Mouse (Mus musculus) forebrain, embryonic 11.5 days (tissue): ENCODE measurements around the gene Medag. TPM values are rescaled to one million over a fixed set of nuclear protein-coding genes. Genes with fewer than 3 reads are reported as not detected.
A peak's percentile ranks its signal among the peaks of the same experiment; 100 is the strongest.

ENCODE experiments used
- ATAC-seq: fragments of 200-750 bp; cut with Nextera tagmentation; replicated peaks from 2 replicates; pipeline ENCODE4 v1.8.0; 2017; ENCODE audit warnings: moderate TSS enrichment; ENCODE audit not compliant: low FRiP score
- DNase-seq: peaks from one replicate; pipeline ENCODE4 v3.0.0-alpha.2; 2017; ENCODE audit warnings: low spot score
- H3K27ac ChIP-seq: fragments of 300-500 bp; sonication (generic); 2 replicates; pipeline ENCODE4 v1.5.1; 2014; ENCODE audit warnings: low read depth, low read length
- H3K27me3 ChIP-seq: fragments of 300-500 bp; sonication (generic); 2 replicates; pipeline ENCODE4 v1.6.1; 2014; ENCODE audit warnings: mild to moderate bottlenecking, low read length, mixed read lengths; ENCODE audit not compliant: control insufficient read depth, insufficient read depth
- H3K36me3 ChIP-seq: fragments of 300-500 bp; sonication (generic); 2 replicates; pipeline ENCODE4 v1.6.1; 2014; ENCODE audit warnings: mild to moderate bottlenecking, low read length, moderate library complexity, mixed read lengths; ENCODE audit not compliant: control insufficient read depth, insufficient read depth
- H3K4me1 ChIP-seq: fragments of 300-500 bp; sonication (generic); replicated peaks from 2 replicates; pipeline ENCODE4 v1.6.1; 2014; ENCODE audit warnings: low read length, mixed read lengths; ENCODE audit not compliant: control insufficient read depth, insufficient read depth
- H3K4me2 ChIP-seq: fragments of 300-500 bp; sonication (generic); 2 replicates; pipeline ENCODE4 v1.6.1; 2014; ENCODE audit warnings: low read depth, mild to moderate bottlenecking, low read length, moderate library complexity, mixed read lengths; ENCODE audit not compliant: severe bottlenecking
- H3K4me3 ChIP-seq: fragments of 300-500 bp; sonication (generic); 2 replicates; pipeline ENCODE4 v1.5.1; 2014; ENCODE audit warnings: low read depth, low read length
- H3K9ac ChIP-seq: fragments of 300-500 bp; sonication (generic); 2 replicates; pipeline ENCODE4 v1.6.1; 2014; ENCODE audit warnings: low read length
- H3K9me3 ChIP-seq: fragments of 300-500 bp; sonication (generic); 2 replicates; pipeline ENCODE4 v1.6.1; 2016; ENCODE audit warnings: low read length, mixed read lengths; ENCODE audit not compliant: control insufficient read depth
- WGBS: fragments of 180-500 bp; shearing (Covaris S2); extraction: QIAGEN DNeasy Blood & Tissue Kit; methylation state at CpG from one replicate; pipeline ENCODE4 v1.1.7; 2014; 5-methylcytosine and 5-hydroxymethylcytosine counted together
- polyA plus RNA-seq: library from polyadenylated mRNA; unstranded; fragments of >200 nt; fragmentation: Nextera tagmentation; extraction: Ambion mirVana; gene quantifications from 2 replicates; pipeline ENCODE4 v1.2.1, GENCODE M21; 2014

Medag gene
- polyA plus RNA-seq, 1 experiment from 2014 or later, result 1.0 TPM

- H3K9me3 ChIP-seq, result no peaks in the 10 kb centered on the region
Measured at GRCm38 (mm10) chr5:149372018-149372417, 39.5 kb upstream of the Medag start.

GRCm38 (mm10) chr5:149373224-149373623 is 38.3 kb upstream of the Medag start:
- Histone ChIP-seq H3K9me3 (no peaks in the 10 kb centered on the region), H3K27me3 (no peaks in the 10 kb centered on the region), H3K9ac (no peak overlapping the region), H3K36me3 (no peaks in the 10 kb centered on the region), H3K4me3 (no peak overlapping the region), H3K4me1 (peaks cover 12% of the 10 kb centered on the region; the same call in 1 of the 2 replicates), H3K4me2 (no peak overlapping the region), H3K27ac (no peak overlapping the region)
- 58% methylated on average over 9 of the region's 9 CpGs for WGBS
- DNase-seq (no peak), ATAC-seq (no peak)

More at GRCm38 (mm10) chr5:149372018-149372417, 39.5 kb upstream of the Medag start:
- Histone ChIP-seq H3K27me3 (no peaks in the 10 kb centered on the region), H3K4me3 (no peak overlapping the region), H3K9ac (no peak overlapping the region), H3K4me1 (peaks cover 5% of the 10 kb centered on the region; the same call in 1 of the 2 replicates), H3K36me3 (no peaks in the 10 kb centered on the region), H3K4me2 (no peak overlapping the region), H3K27ac (no peak overlapping the region)
- DNase-seq (no peak), ATAC-seq (no peak)
- WGBS, result 86% methylated on average over 8 of the region's 8 CpGs

GRCm38 (mm10) chr5:149374026-149374425 is 37.5 kb upstream of the Medag start:
- H3K4me1 ChIP-seq, result peaks cover 18% of the 10 kb centered on the region; the same call in 1 of the 2 replicates
- H3K9ac ChIP-seq, result no peak overlapping the region
- no peak overlapping the region for H3K4me3 ChIP-seq
- H3K27me3 ChIP-seq, result no peaks in the 10 kb centered on the region
- 90% methylated on average over 7 of the region's 7 CpGs for WGBS
- H3K36me3 ChIP-seq, result no peaks in the 10 kb centered on the region
- H3K9me3 ChIP-seq, result no peaks in the 10 kb centered on the region
- ATAC-seq (no peak), DNase-seq (no peak)
- H3K4me2 ChIP-seq, result no peak overlapping the region
- H3K27ac ChIP-seq, result no peak overlapping the region

GRCm38 (mm10) chr5:149375074-149375888 is 36.3 kb upstream of the Medag start:
- no peak for DNase-seq
- Histone ChIP-seq H3K4me3 (no peak overlapping the region), H3K36me3 (no peaks in the 10 kb centered on the region), H3K4me1 (peaks cover 30% of the 10 kb centered on the region), H3K4me2 (peak overlapping the region; percentile 24), H3K9me3 (no peaks in the 10 kb centered on the region), H3K27me3 (no peaks in the 10 kb centered on the region), H3K27ac (0 out of 2 replicates have a peak overlapping the region, but pooled peaks have one; percentile 25), H3K9ac (peak overlapping the region; percentile 39)
- ATAC-seq, result no peak
- 43% methylated on average over 14 of the region's 14 CpGs for WGBS

GRCm38 (mm10) chr5:149375889-149376212 is 35.7 kb upstream of the Medag start:
- no peaks in the 10 kb centered on the region for H3K9me3 ChIP-seq
- no peaks in the 10 kb centered on the region for H3K36me3 ChIP-seq
- ATAC-seq (peak; percentile 77), DNase-seq (peak; percentile 94)
- no peaks in the 10 kb centered on the region for H3K27me3 ChIP-seq
- H3K4me1 ChIP-seq, result peaks cover 33% of the 10 kb centered on the region
- H3K4me3 ChIP-seq, result no peak overlapping the region
- 0 out of 2 replicates have a peak overlapping the region, but pooled peaks have one; percentile 25 for H3K27ac ChIP-seq
- peak overlapping the region; percentile 24 for H3K4me2 ChIP-seq
- peak overlapping the region; percentile 39 for H3K9ac ChIP-seq
- WGBS, result 2% methylated on average over 8 of the region's 8 CpGs

GRCm38 (mm10) chr5:149376367-149376766 is 35.2 kb upstream of the Medag start:
- Histone ChIP-seq H3K27ac (no peak overlapping the region), H3K9me3 (no peaks in the 10 kb centered on the region), H3K4me2 (no peak overlapping the region), H3K4me1 (peaks cover 33% of the 10 kb centered on the region), H3K36me3 (no peaks in the 10 kb centered on the region), H3K27me3 (no peaks in the 10 kb centered on the region), H3K9ac (no peak overlapping the region), H3K4me3 (no peak overlapping the region)
- DNase-seq (no peak), ATAC-seq (no peak)
- WGBS, result 77% methylated on average over 7 of the region's 7 CpGs

GRCm38 (mm10) chr5:149377253-149377652 is 34.3 kb upstream of the Medag start:
- ATAC-seq, result no peak
- Histone ChIP-seq H3K4me3 (no peak overlapping the region), H3K27ac (0 out of 2 replicates have a peak overlapping the region, but pooled peaks have one; percentile 18), H3K9ac (no peak overlapping the region), H3K4me1 (peaks cover 33% of the 10 kb centered on the region), H3K36me3 (no peaks in the 10 kb centered on the region), H3K9me3 (no peaks in the 10 kb centered on the region), H3K4me2 (no peak overlapping the region), H3K27me3 (no peaks in the 10 kb centered on the region)
- 41% methylated on average over 6 of the region's 6 CpGs for WGBS
- DNase-seq, result no peak

GRCm38 (mm10) chr5:149378566-149378965 is 33.0 kb upstream of the Medag start:
- Histone ChIP-seq H3K36me3 (no peaks in the 10 kb centered on the region), H3K4me3 (no peak overlapping the region), H3K27me3 (no peaks in the 10 kb centered on the region), H3K4me2 (no peak overlapping the region), H3K27ac (no peak overlapping the region), H3K9me3 (no peaks in the 10 kb centered on the region), H3K9ac (no peak overlapping the region), H3K4me1 (peaks cover 33% of the 10 kb centered on the region)
- DNase-seq, result no peak
- no peak for ATAC-seq
- 68% methylated on average over 7 of the region's 7 CpGs for WGBS
